Mouse (Mus musculus) midbrain, postnatal 0 days (tissue): ENCODE measurements around the gene Anks4b. TPM values are rescaled to one million over a fixed set of nuclear protein-coding genes. Genes with fewer than 3 reads are reported as not detected.

Experiments
- ATAC-seq: fragments of 200-750 bp; cut with Nextera tagmentation; 2 replicates; pipeline ENCODE4 v1.8.0; 2017; ENCODE audit warnings: moderate number of reproducible peaks, mild to moderate bottlenecking, moderate TSS enrichment, moderate library complexity; ENCODE audit not compliant: low FRiP score
- DNase-seq: peaks from one replicate; pipeline ENCODE4 v3.0.0-alpha.2; 2015; ENCODE audit warnings: low spot score
- H3K27ac ChIP-seq: fragments of 300-500 bp; sonication (generic); 2 replicates; pipeline ENCODE4 v1.5.1; 2014; ENCODE audit warnings: low read depth, mild to moderate bottlenecking, low read length, mixed read lengths
- H3K27me3 ChIP-seq: fragments of 300-500 bp; sonication (generic); 2 replicates; pipeline ENCODE4 v1.6.1; 2014; ENCODE audit warnings: low read length, control low read depth, mixed read lengths; ENCODE audit not compliant: insufficient read depth
- H3K36me3 ChIP-seq: fragments of 300-500 bp; sonication (generic); 2 replicates; pipeline ENCODE4 v1.6.1; 2014; ENCODE audit warnings: low read length, control low read depth, mixed read lengths; ENCODE audit not compliant: insufficient read depth
- H3K4me1 ChIP-seq: fragments of 300-500 bp; sonication (generic); 2 replicates; pipeline ENCODE4 v1.6.1; 2014; ENCODE audit warnings: mild to moderate bottlenecking, control low read depth, antibody characterized with exemption, low read length, mixed read lengths; ENCODE audit not compliant: insufficient read depth
- H3K4me2 ChIP-seq: fragments of 300-500 bp; sonication (generic); 2 replicates; pipeline ENCODE4 v1.6.1; 2014; ENCODE audit warnings: low read depth, mild to moderate bottlenecking, low read length, mixed read lengths; ENCODE audit not compliant: poor library complexity, severe bottlenecking
- H3K4me3 ChIP-seq: fragments of 300-500 bp; sonication (generic); 2 replicates; pipeline ENCODE4 v1.5.1; 2014; ENCODE audit warnings: low read depth, mild to moderate bottlenecking, low read length, moderate library complexity
- H3K9ac ChIP-seq: fragments of 300-500 bp; sonication (generic); replicated peaks from 2 replicates; pipeline ENCODE4 v1.6.1; 2014; ENCODE audit warnings: mild to moderate bottlenecking, low read length, moderate library complexity, mixed read lengths; ENCODE audit not compliant: poor library complexity, severe bottlenecking
- H3K9me3 ChIP-seq: fragments of 300-500 bp; sonication (generic); 2 replicates; pipeline ENCODE4 v1.6.1; 2016; ENCODE audit warnings: low read length, control low read depth
- CTCF ChIP-seq: IDR thresholded peaks from 2 replicates; pipeline ENCODE4 v1.5.1; 2016; ENCODE audit warnings: antibody characterized with exemption, mild to moderate bottlenecking
- WGBS: fragments of 180-500 bp; shearing (Covaris S2); extraction: QIAGEN DNeasy Blood & Tissue Kit; methylation state at CpG from one replicate; pipeline ENCODE4 v1.1.7; 2014; 5-methylcytosine and 5-hydroxymethylcytosine counted together
- polyA plus RNA-seq: library from polyadenylated mRNA; unstranded; fragments of >200 nt; fragmentation: Nextera tagmentation; extraction: Ambion mirVana; gene quantifications from 2 replicates; pipeline ENCODE4 v1.2.1, GENCODE M21; 2015
- total RNA-seq: library from RNA; depleted of rRNA; stranded (reverse); fragments of >200 nt; gene quantifications from 2 replicates; pipeline ENCODE4 v1.2.3, GENCODE M21; 2014; rRNA removed

Gene Anks4b
- not detected in 2 replicates for total RNA-seq
- not detected in 2 replicates for polyA plus RNA-seq

DNA sequence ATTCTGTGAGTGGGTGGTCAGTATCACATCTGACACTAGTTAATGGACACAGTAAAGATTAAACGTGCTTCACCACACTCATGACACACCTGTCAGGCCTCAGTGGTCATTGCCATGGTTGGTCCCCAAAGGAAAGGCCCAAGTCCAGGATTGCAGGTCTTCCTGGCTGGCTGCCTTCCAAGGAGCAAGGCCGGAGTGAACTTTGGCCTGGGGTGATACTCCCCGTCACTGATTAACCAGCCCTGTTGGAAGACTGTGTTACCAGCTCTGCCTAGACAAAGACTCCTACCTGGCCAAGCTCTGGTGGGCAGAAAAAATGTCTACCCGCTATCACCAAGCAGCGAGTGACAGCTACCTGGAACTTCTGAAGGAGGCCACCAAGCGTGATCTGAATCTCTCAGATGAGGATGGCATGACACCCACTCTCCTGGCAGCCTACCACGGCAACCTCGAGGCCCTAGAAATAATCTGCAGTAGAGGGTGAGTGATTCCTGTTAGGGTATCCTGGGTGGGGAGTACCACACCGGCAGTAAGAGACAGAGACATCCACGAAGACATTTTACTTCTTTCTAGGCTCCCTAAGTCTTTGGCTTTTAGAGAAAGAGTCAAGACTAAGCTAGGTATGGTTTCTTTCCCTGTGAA lies at the start of gene Anks4b:
Gene Anks4b, plus strand, starts transcription at position 256 of the 642 bp plus-strand sequence.
- DNase-seq (no peak), ATAC-seq (no peak)
- Histone ChIP-seq H3K4me2 (no peak within 1 kb of the TSS), H3K4me1 (no peaks in the 10 kb centered on the region), H3K36me3 (no peaks in the 10 kb centered on the region), H3K27ac (no peak within 1 kb of the TSS), H3K27me3 (no peaks in the 10 kb centered on the region), H3K9me3 (no peaks in the 10 kb centered on the region), H3K9ac (no peak within 1 kb of the TSS), H3K4me3 (no peak within 1 kb of the TSS)
- no peak for TF ChIP-seq CTCF
- 90% methylated on average over 10 of the region's 10 CpGs for WGBS

DNA sequence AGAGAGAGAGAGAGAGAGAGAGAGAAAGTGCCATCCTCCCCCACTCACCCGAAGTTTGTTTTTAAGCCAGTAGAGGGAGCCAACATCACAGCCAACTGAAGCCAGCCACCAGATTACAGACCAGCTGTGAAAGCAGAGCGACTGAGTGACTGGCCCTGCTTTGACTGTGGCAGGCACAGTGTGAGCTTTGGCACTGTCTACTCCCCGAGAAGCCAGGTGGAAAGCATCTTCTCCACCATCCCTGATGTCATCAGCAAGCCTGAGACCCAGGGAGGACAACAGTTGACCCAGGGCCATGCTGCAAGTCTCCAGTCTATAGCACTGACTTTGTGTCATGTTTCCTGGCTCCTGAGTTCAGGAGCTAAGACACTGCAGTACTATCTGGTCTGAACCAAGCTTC lies 48.8 kb upstream of the Anks4b start:
- no peaks in the 10 kb centered on the region for H3K36me3 ChIP-seq
- H3K27ac ChIP-seq = no peak overlapping the region
- WGBS = 0% methylated on average over 3 of the region's 3 CpGs
- no peaks in the 10 kb centered on the region for H3K9me3 ChIP-seq
- H3K9ac ChIP-seq = no peak overlapping the region
- no peaks in the 10 kb centered on the region for H3K27me3 ChIP-seq
- DNase-seq (peak; percentile 86), ATAC-seq (peak; percentile 93)
- no peak overlapping the region for H3K4me3 ChIP-seq
- no peaks in the 10 kb centered on the region for H3K4me1 ChIP-seq
- H3K4me2 ChIP-seq = no peak overlapping the region
- TF ChIP-seq CTCF = peak; percentile 95

DNA sequence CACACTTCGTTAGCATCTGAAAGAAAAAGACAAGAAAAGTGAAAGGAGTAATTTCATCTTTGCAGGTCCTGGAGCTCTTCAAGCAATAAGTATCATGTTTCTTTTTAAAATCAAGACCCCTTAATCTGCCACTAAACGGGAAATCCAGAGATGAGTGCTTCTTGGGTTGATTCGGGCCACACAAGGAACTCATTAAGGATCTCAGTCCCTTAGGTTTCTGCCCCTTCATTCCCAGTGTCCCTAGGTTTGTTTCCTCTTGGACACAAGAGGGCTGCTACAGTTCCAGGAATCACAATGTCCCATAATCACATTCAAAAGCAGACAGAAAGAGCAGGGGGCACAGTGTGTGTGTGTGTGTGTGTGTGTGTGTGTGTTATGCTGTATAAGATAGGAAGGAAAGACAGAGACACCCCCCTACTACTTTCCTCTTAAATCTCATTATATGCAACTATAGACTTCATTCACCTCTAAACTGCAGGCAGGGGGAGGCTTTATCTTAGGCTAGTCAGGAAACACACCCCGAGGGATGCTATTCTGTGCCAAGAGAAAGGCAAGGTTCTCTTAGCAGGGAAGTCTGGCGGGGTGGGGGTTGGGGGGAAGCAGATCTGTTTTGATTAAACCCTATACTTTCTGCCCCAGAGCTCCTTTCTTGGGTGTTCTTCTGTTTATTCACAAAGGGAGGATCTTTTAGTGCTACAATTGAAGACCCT lies 46.5 kb upstream of the Anks4b start:
- DNase-seq (no peak), ATAC-seq (no peak)
- Histone ChIP-seq H3K27me3 (no peaks in the 10 kb centered on the region), H3K4me1 (no peaks in the 10 kb centered on the region), H3K4me3 (no peak overlapping the region), H3K4me2 (no peak overlapping the region), H3K36me3 (no peaks in the 10 kb centered on the region), H3K9me3 (no peaks in the 10 kb centered on the region), H3K27ac (no peak overlapping the region), H3K9ac (no peak overlapping the region)
- TF ChIP-seq CTCF = no peak
- 26% methylated on average over 5 of the region's 5 CpGs for WGBS

DNA sequence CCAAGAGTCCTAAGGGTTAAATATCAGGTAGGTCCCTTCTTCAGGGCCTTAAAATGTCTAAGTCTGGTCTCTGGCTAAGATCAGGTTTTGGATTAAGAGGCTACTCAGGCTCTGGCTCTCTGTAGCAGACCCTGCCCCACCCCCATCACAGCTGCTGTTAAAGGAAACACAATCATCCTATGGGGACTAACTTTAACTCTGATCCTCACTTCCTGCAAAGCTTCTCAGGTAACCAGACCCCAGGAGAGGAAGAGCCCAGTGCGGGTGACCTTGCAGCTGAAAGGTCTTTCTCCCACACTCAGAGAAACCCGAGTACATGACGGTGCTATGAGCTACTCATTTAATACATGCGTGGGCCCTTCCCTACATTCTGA lies 46.0 kb upstream of the Anks4b start:
- ATAC-seq (no peak), DNase-seq (no peak)
- no peak for TF ChIP-seq CTCF
- no peak overlapping the region for H3K27ac ChIP-seq
- no peak overlapping the region for H3K4me3 ChIP-seq
- H3K9me3 ChIP-seq = no peaks in the 10 kb centered on the region
- H3K4me1 ChIP-seq = no peaks in the 10 kb centered on the region
- no peak overlapping the region for H3K4me2 ChIP-seq
- no peaks in the 10 kb centered on the region for H3K36me3 ChIP-seq
- H3K9ac ChIP-seq = no peak overlapping the region
- WGBS = 68% methylated on average over 4 of the region's 4 CpGs
- no peaks in the 10 kb centered on the region for H3K27me3 ChIP-seq

DNA sequence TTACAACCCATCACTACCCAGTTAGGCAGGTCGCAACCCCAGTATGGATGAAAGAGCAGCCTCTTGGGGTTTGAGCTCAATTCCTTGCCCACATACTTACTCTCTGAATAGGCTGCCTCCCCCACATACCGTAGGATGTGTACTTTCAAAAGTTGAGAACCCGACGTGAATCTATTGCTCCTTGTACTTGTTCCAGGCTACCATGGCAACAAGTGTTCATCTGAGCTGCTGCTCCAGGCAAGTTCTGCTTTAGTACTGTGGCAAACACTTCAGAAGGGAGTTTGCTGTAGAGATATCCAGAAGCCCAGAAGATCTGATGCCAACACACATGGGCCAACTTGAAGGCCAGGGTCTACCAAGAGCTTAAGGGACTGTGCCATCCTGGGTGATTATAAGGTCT lies 44.7 kb upstream of the Anks4b start:
- 57% methylated on average over 4 of the region's 4 CpGs for WGBS
- ATAC-seq (no peak), DNase-seq (no peak)
- Histone ChIP-seq H3K4me3 (no peak overlapping the region), H3K9me3 (no peaks in the 10 kb centered on the region), H3K9ac (no peak overlapping the region), H3K27me3 (no peaks in the 10 kb centered on the region), H3K27ac (no peak overlapping the region), H3K36me3 (no peaks in the 10 kb centered on the region), H3K4me2 (no peak overlapping the region), H3K4me1 (no peaks in the 10 kb centered on the region)
- no peak for TF ChIP-seq CTCF

DNA sequence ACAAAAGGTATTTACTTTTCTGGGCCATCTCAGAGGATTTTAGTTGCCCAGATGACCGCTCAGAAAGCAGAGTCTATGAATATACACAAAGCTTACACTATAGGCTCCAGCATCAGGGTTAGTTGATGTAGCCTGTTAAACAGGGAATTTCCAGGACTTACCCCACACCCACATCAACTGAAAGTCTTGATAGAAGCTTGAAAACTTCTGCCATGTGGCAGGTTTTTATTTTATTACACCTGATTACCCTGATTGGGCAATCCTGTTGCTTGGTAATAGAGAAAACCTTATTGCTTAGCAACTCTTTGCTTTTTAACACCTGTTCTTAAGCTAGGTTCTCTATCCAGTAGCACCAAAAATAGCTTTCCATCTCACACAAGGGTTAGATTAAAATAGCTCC lies 30.9 kb upstream of the Anks4b start:
- no peak for ATAC-seq
- Histone ChIP-seq H3K4me1 (no peaks in the 10 kb centered on the region), H3K4me2 (no peak overlapping the region), H3K36me3 (no peaks in the 10 kb centered on the region), H3K9ac (no peak overlapping the region), H3K4me3 (no peak overlapping the region), H3K9me3 (no peaks in the 10 kb centered on the region), H3K27ac (no peak overlapping the region), H3K27me3 (no peaks in the 10 kb centered on the region)
- no peak for DNase-seq
- TF ChIP-seq CTCF = no peak
- WGBS = 88% methylated on average over 1 of the region's 1 CpGs
